Mouse (Mus musculus): ENCODE results near the gene Nostrin. TPM values are rescaled to one million over a fixed set of nuclear protein-coding genes. Genes with fewer than 3 reads are reported as not detected.

The Nostrin gene
- polyA plus RNA-seq, 1 experiment, result not detected

- no peak overlapping the region for H3K9ac ChIP-seq (ENCODE audit: low read depth, poor library complexity, severe bottlenecking)
- H3K4me3 ChIP-seq (ENCODE audit: low read depth, low read length), result no peak overlapping the region
- H3K27ac ChIP-seq (ENCODE audit: insufficient read depth, low read length), result no peak overlapping the region
- H3K4me1 ChIP-seq (ENCODE audit: control insufficient read depth, insufficient read depth, low read length), result no peaks in the 10 kb centered on the region
- no peaks in the 10 kb centered on the region for H3K9me3 ChIP-seq (replicated peaks; ENCODE audit: control insufficient read depth, insufficient read depth, low read length, poor library complexity, severe bottlenecking)
- no peaks in the 10 kb centered on the region for H3K27me3 ChIP-seq (ENCODE audit: control insufficient read depth, insufficient read depth, low read length, poor library complexity, severe bottlenecking)
- TF ChIP-seq POLR2A (IDR thresholded peaks at IDR 0.05; ENCODE audit: insufficient read depth, low read length) (no peak), EP300 (IDR thresholded peaks at IDR 0.05; ENCODE audit: insufficient read depth, low read depth, low read length) (no peak), CTCF (IDR thresholded peaks at IDR 0.05; ENCODE audit: low read depth, low read length) (no peak)
- H3K36me3 ChIP-seq (ENCODE audit: control insufficient read depth, insufficient read depth, low read length, poor library complexity, severe bottlenecking), result no peaks in the 10 kb centered on the region
Observed at GRCm38 (mm10) chr2:69234976-69235678, 99.5 kb downstream of the Nostrin start.

Other genes with a start within 250 kb of the Nostrin start
- 113 and 125 TPM in 2 replicates for gene Spc25, start 70.4 kb downstream of the Nostrin start, polyA plus RNA-seq (2011; ENCODE audit: insufficient read depth, insufficient read length, low read depth, missing spikeins)
- not detected in 2 replicates for gene G6pc2, start 75.3 kb downstream of the Nostrin start, polyA plus RNA-seq (2011; ENCODE audit: insufficient read depth, insufficient read length, low read depth, missing spikeins)
- gene Abcb11, start 206.8 kb downstream of the Nostrin start, polyA plus RNA-seq (2011; ENCODE audit: insufficient read depth, insufficient read length, low read depth, missing spikeins), result not detected in 2 replicates
- 0.13 and 0.15 TPM in 2 replicates for gene Dhrs9, start 244.6 kb downstream of the Nostrin start, polyA plus RNA-seq (2011; ENCODE audit: insufficient read depth, insufficient read length, low read depth, missing spikeins)